Mouse (Mus musculus): ENCODE results near the gene Yif1b. TPM values are rescaled to one million over a fixed set of nuclear protein-coding genes. Genes with fewer than 3 reads are reported as not detected.

The Yif1b gene
- polyA plus RNA-seq, 1 experiment, result 161 TPM

- DNase-seq (ENCODE audit: low read depth), result no peak
Observed at GRCm38 (mm10) chr7:29280801-29281200, 42.7 kb downstream of the Yif1b start.

DNA sequence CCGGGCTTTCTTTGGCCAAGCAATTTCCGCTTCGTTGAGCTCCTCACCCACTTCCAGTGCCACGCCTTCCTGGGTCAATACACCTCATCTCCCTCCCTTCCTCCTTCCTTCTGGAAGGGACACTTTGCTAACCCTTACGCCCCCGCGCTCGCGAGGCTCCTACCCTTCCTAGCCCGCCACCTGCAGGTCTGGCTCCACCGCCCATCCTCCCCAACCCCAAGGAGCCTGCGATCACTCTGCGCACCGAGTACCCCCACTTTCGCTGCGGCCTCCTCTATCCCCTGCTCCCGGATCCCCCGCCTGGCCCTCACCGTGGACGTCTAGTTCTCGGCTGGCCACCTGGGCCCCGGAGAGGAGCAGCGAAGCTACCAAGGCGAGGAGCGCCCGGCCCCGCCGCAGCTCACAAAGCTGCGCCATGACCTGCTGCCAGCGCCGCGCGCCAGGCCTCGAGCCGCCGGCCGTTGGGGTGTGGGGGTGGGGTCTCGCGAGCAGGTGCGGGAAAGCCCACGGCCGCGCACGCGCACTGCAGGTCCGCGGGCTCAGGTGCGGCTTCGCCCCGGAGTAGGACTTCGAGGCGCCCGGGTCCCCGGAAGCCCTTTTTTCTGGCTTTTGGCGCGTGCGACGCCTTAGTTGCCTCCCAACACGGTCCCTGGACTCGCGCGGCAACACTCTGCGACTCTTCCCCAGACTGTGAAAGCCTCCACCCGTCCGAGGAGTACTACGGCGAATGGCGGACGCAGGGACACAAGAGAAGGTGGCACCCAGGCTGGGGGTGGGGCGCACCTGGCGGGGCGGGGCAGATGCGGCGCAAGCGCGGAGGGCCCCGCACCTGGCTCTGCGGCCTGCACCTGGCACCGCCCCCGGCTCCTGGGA is 43.3 kb downstream of the Yif1b start, which contains the start of gene Spint2:
Spint2 (minus strand) TSS at position 712 of the 873 bp plus-strand sequence.
- DNase-seq (ENCODE audit: low read depth), result no peak

DNA sequence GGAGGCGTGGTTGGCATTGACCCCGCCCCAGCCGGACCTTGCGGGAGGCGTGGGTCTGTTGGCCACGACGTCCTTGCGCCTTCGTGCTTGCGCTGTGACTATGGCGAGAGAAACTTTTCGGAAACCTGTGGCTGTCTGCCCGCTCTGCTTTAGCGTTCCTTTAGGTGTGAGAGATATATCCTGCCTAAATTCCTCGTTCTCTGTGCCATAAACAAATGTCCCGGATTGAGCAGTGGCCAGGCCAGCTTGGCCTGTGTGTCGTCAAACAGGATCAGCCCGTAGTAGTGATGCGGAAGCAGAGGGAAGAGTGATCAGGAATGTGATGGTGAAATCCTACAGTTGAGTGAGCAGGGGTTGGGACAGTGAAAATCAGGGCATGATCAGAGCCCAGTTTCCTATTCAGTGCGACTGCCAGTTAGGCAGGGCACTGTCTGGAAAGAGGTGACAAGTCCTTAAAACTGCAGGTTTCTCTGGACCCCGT is 44.0 kb downstream of the Yif1b start:
- no peak for DNase-seq (ENCODE audit: low read depth)

GRCm38 (mm10) chr7:29283876-29284275 is 45.7 kb downstream of the Yif1b start:
- no peak for DNase-seq (ENCODE audit: low read depth)

- no peak for DNase-seq (ENCODE audit: low read depth)
Observed at GRCm38 (mm10) chr7:29284523-29284922, 46.4 kb downstream of the Yif1b start.

GRCm38 (mm10) chr7:29287481-29287880 is 49.4 kb downstream of the Yif1b start:
- DNase-seq (ENCODE audit: low read depth), result no peak

DNA sequence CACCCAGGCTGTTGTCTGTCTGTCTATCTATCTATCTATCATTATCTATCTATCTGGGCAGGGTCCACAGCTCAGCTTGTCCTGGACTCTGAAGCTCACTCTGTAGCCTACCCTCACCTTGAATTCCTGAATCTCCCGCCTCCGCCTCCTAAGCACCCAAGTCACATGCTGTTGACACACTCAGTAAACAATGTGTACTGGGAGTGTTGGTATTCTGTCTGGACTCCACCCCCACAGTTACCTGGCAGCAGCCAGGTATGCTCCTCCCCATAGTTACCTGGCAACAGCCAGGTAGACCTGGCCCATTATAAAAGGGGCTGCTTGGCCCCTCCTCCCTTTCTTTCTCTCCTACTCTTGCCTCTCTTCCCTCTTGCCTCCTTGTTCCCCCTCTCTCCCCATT is 50.0 kb downstream of the Yif1b start:
- no peak for DNase-seq (ENCODE audit: low read depth)

GRCm38 (mm10) chr7:29288942-29289638 is 51.0 kb downstream of the Yif1b start, which contains the start of gene Ppp1r14a:
Gene Ppp1r14a, plus strand, starts transcription at chr7:29289308.
- no peak for DNase-seq (ENCODE audit: low read depth)

GRCm38 (mm10) chr7:29289856-29290255 is 51.7 kb downstream of the Yif1b start:
- no peak for DNase-seq (ENCODE audit: low read depth)

GRCm38 (mm10) chr7:29290691-29291485 is 52.8 kb downstream of the Yif1b start:
- no peak for DNase-seq (ENCODE audit: low read depth)

DNA sequence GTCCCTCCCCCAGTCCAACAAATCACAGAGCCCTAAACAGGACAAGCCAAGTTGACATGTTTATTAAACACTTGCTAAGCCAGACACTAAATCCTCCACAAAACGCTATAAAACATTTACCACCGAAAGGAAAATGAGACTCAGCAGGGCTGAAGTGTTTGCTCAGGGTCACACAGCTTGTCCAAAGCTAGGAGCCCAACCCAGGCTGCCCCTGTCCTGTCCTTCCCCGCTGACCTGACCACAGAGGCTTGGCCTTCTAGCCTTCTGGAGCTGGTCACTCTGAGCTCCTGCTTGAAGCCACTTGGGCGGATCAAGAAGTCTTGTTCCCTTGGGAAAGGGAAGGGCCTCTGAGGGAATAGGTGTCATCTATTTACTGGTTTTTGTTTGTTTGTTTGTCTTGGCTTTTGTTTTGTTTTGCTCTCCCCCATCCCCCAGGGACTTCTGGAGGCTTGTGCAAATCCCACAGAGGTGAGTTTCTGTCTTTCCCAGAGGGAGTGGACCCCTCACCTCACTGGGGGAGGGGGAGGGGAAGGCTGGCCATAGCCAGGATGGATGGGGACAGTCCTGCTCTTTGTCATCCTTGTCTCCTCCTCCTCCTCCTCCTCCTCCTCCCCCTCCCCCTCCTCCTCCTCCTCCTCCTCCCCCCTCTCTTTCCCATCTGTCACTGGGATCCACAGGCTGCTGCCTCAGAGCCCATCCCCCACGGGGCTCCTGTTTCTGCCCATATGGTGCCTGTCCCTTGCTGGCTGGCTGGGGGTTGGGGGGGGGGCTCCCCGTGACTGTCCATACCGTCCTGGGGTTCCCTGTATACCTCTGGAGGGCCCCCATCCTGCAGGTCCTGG is 53.7 kb downstream of the Yif1b start:
- no peak for DNase-seq (ENCODE audit: low read depth)

GRCm38 (mm10) chr7:29292458-29293098 is 54.4 kb downstream of the Yif1b start:
- no peak for DNase-seq (ENCODE audit: low read depth)

GRCm38 (mm10) chr7:29293131-29294065 is 55.3 kb downstream of the Yif1b start:
- DNase-seq (ENCODE audit: low read depth), result no peak

GRCm38 (mm10) chr7:29294111-29294761 is 56.1 kb downstream of the Yif1b start:
- DNase-seq (ENCODE audit: low read depth), result no peak

DNA sequence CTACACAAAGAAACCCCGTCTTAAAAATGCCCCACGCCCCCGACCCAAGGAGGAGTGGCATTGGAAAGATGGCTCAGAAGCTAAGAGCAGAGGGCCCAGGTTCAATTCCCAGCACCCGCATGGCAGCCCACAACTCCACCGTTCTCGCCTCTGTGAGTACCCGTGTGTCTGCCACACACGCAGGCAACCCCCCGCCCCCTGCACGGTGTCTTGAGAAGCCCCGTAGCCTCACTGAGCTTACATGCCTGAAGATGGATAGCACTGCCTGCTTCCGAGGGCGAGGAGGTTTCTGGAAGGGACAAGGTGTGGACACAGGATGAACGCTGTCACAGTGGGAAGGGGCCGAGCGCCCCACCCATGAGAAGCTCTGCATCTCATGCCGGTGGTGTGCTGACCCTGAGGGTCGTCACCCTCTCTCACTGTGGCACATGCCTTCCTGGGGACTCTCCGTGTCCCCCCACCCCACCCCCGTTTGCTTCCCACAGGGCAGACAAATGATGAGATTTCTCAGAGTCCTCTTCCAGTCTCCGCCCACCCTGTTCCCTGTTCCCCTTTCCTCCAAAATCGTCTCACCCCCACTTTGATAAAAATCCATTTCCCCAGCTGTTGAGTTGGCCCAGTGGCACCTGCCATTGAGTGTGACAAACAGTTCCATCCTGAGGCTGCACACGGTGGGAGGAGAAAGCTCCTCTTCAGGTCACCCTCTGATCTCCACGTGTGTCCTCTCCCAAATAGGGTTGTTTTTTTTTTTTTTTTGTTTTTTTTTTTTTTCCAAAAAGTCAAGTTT is 57.9 kb downstream of the Yif1b start:
- no peak for DNase-seq (ENCODE audit: low read depth)

DNA sequence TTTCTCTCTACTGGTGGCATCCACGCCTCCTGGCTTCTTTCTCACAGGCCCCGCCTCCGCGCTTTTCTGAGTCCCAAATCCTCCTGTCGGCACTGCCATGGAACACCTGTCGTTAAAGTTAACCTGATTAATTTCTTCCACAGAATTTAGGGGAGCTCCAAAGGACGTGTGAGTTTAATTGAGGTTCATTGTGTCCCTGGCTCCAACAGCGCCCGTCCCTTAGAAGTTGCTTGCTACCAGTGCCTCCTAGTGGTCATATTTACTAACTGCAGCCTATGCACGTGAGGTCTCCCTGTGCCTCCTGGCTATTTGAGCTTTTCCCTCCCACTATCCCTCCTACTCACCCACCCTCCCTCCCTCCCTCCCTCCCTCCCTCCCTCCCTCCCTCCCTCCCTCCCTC is 58.9 kb downstream of the Yif1b start:
- no peak for DNase-seq (ENCODE audit: low read depth)

Data from gonadal fat pad, adult 2 months (tissue).